Mouse (Mus musculus): Measurements from ENCODE around the gene Cfap77. TPM values are rescaled to one million over a fixed set of nuclear protein-coding genes. Genes with fewer than 3 reads are reported as not detected.

The Cfap77 gene
- polyA plus RNA-seq, 1 experiment from 2014 or later, result 0.70 TPM

DNA sequence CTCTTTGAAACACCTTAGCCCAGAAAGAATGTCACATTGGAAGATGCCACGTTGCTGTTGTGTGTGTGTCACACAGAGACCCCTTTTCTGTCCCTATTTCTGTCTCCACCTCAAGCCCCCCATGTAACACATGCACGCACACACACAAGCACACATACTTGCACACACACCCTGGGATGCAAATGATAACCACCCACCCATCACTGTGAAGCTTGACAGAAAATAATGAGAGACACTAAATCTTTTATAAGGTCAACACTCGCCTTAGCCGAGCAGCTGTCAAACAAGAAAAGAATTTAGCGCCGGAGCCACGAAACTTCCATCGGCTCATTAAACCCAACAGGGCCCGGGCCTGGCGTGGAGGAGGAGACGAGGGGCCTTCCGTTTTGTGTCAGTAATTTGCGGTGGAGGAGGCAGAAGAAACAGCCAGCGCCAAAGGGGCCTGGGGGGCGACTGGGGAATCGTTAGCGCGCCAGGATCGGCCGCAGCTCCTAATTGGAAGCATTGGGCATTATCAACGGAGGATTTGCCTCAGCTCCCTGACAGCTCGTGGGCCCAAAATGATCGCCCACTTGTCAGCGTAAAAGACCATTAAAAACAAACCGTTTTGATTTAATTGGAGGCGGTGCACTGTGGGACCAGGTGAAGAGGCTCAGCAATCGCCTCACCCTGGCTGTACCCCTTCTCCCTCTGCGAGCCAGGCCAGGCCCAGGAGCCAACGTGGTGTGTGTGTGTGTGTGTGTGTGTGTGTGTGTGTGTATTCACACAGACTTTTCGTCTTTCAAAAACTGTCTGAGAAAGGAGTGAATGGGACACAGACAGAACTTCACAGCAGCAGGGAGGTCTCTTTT lies 111.0 kb downstream of the Cfap77 start:
- ATAC-seq (ENCODE audit: low read depth), result no peak
- H3K36me3 ChIP-seq (ENCODE audit: control insufficient read depth, insufficient read depth, low read length), result no peaks in the 10 kb centered on the region
- no peak overlapping the region for H3K4me3 ChIP-seq (ENCODE audit: low read length)
- no peaks in the 10 kb centered on the region for H3K27me3 ChIP-seq (ENCODE audit: control insufficient read depth, insufficient read depth, low read depth, low read length)
- no peak overlapping the region for H3K9ac ChIP-seq (ENCODE audit: low read length)
- H3K27ac ChIP-seq (ENCODE audit: low read length), result no peak overlapping the region
- H3K9me3 ChIP-seq (ENCODE audit: control insufficient read depth, low read length), result no peaks in the 10 kb centered on the region
- no peak overlapping the region for H3K4me2 ChIP-seq (ENCODE audit: low read depth, low read length)
- H3K4me1 ChIP-seq (replicated peaks; ENCODE audit: control insufficient read depth, insufficient read depth, low read length), result no peaks in the 10 kb centered on the region
- 52% methylated on average over 30 of the region's 30 CpGs for WGBS

DNA sequence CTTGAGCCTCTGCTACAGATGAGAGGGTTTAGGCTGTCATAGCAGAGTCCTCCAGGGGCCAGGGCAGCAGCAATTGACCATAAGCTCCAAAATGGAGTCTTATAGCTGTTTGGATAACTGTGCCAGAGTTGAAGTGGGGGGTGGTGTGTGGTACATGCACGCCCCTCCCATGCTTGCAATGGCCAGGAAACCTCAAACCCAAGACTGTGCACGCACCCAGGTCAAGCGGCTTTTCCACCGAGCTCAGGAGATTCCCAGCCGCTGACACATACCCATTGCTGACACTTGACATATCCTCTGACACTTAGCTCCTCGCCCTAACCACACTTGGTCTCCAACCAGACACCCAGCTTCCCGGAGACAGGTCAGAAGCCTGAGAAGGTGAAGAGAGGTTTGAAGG lies 115.9 kb downstream of the Cfap77 start:
- no peaks in the 10 kb centered on the region for H3K36me3 ChIP-seq (ENCODE audit: control insufficient read depth, insufficient read depth, low read length)
- no peaks in the 10 kb centered on the region for H3K9me3 ChIP-seq (ENCODE audit: control insufficient read depth, low read length)
- WGBS, result 54% methylated on average over 7 of the region's 7 CpGs
- no peak overlapping the region for H3K9ac ChIP-seq (ENCODE audit: low read length)
- H3K4me3 ChIP-seq (ENCODE audit: low read length), result no peak overlapping the region
- no peak overlapping the region for H3K27ac ChIP-seq (ENCODE audit: low read length)
- H3K27me3 ChIP-seq (ENCODE audit: control insufficient read depth, insufficient read depth, low read depth, low read length), result no peaks in the 10 kb centered on the region
- no peak overlapping the region for H3K4me2 ChIP-seq (ENCODE audit: low read depth, low read length)
- no peak for ATAC-seq (ENCODE audit: low read depth)
- H3K4me1 ChIP-seq (replicated peaks; ENCODE audit: control insufficient read depth, insufficient read depth, low read length), result no peaks in the 10 kb centered on the region

DNA sequence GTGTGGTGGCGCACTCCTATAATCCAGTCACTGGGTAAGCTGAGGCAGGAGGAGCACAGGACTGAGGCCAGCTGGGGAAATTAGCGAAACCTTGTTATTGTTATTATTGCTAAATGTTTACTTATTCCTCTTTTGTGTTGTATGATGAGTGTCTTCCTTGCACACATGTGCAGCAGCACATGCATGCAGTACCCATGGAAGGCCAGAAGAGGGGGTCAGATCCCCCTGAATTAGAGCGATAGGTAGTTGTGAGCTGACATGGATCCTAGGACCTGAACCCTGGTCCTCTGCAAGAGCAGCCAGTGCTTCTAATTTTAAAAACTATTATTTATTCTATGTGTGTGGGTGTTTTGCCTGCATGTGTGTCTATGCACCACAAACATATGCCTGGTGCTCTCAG lies 124.3 kb downstream of the Cfap77 start:
- Histone ChIP-seq H3K4me1 (replicated peaks; ENCODE audit: control insufficient read depth, insufficient read depth, low read length) (no peaks in the 10 kb centered on the region), H3K4me2 (ENCODE audit: low read depth, low read length) (no peak overlapping the region), H3K4me3 (ENCODE audit: low read length) (no peak overlapping the region), H3K9ac (ENCODE audit: low read length) (no peak overlapping the region), H3K36me3 (ENCODE audit: control insufficient read depth, insufficient read depth, low read length) (no peaks in the 10 kb centered on the region), H3K27me3 (ENCODE audit: control insufficient read depth, insufficient read depth, low read depth, low read length) (no peaks in the 10 kb centered on the region), H3K27ac (ENCODE audit: low read length) (no peak overlapping the region), H3K9me3 (ENCODE audit: control insufficient read depth, low read length) (no peaks in the 10 kb centered on the region)
- ATAC-seq (ENCODE audit: low read depth), result no peak
- WGBS, result 74% methylated on average over 3 of the region's 3 CpGs

DNA sequence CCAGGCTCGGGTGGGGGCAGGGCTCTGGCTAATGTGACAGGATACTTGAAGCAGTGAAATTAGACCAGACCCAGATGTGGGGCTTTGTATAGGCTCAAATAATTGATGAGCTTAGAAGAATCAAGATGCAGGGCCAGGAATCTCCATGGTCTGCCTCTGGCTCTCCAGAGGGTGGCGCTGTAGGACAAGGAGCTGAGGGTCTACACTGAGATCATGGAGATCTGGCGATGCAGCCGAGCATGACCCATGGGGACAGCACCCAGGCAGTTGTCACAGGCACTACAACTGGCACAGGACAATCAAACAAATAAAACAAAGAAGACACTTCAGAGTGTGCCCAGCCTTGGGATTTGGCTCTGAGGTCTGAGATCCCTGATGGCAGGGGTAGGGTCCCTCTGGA lies 131.0 kb downstream of the Cfap77 start:
- H3K9ac ChIP-seq (ENCODE audit: low read length), result no peak overlapping the region
- no peaks in the 10 kb centered on the region for H3K4me1 ChIP-seq (replicated peaks; ENCODE audit: control insufficient read depth, insufficient read depth, low read length)
- peak; percentile 66; the same call in 1 of the 2 replicates for ATAC-seq (ENCODE audit: low read depth)
- no peaks in the 10 kb centered on the region for H3K9me3 ChIP-seq (ENCODE audit: control insufficient read depth, low read length)
- no peak overlapping the region for H3K4me2 ChIP-seq (ENCODE audit: low read depth, low read length)
- H3K27ac ChIP-seq (ENCODE audit: low read length), result no peak overlapping the region
- no peak overlapping the region for H3K4me3 ChIP-seq (ENCODE audit: low read length)
- H3K27me3 ChIP-seq (ENCODE audit: control insufficient read depth, insufficient read depth, low read depth, low read length), result peaks cover 21% of the 10 kb centered on the region
- 0% methylated on average over 4 of the region's 4 CpGs for WGBS
- H3K36me3 ChIP-seq (ENCODE audit: control insufficient read depth, insufficient read depth, low read length), result no peaks in the 10 kb centered on the region

DNA sequence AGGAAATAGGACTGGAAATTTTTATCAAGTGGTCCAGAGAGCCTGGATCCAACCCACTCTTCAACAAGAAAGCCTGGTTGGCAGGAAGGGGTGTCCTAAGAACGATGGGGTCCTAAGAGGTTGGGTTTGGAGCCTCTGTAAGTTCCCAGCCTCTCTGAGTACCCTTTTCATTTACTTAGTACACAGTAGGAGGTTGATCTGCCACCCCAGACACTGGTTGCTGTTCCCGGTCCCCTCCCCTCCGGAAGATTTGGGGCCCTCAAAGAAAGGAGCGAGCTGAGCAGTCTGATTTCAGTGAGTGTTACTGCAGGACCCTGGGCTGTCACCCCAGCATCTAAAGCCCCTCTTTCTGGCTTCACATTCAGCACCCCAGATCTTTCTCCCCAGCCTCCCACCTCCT lies 135.9 kb downstream of the Cfap77 start:
- H3K4me1 ChIP-seq (replicated peaks; ENCODE audit: control insufficient read depth, insufficient read depth, low read length), result peaks cover 4% of the 10 kb centered on the region; the same call in 1 of the 2 replicates
- 0% methylated on average over 4 of the region's 4 CpGs for WGBS
- no peak overlapping the region for H3K4me2 ChIP-seq (ENCODE audit: low read depth, low read length)
- no peak overlapping the region for H3K9ac ChIP-seq (ENCODE audit: low read length)
- no peaks in the 10 kb centered on the region for H3K9me3 ChIP-seq (ENCODE audit: control insufficient read depth, low read length)
- no peak for ATAC-seq (ENCODE audit: low read depth)
- no peak overlapping the region for H3K4me3 ChIP-seq (ENCODE audit: low read length)
- H3K36me3 ChIP-seq (ENCODE audit: control insufficient read depth, insufficient read depth, low read length), result no peaks in the 10 kb centered on the region
- no peak overlapping the region for H3K27ac ChIP-seq (ENCODE audit: low read length)
- peaks cover 69% of the 10 kb centered on the region for H3K27me3 ChIP-seq (ENCODE audit: control insufficient read depth, insufficient read depth, low read depth, low read length)

DNA sequence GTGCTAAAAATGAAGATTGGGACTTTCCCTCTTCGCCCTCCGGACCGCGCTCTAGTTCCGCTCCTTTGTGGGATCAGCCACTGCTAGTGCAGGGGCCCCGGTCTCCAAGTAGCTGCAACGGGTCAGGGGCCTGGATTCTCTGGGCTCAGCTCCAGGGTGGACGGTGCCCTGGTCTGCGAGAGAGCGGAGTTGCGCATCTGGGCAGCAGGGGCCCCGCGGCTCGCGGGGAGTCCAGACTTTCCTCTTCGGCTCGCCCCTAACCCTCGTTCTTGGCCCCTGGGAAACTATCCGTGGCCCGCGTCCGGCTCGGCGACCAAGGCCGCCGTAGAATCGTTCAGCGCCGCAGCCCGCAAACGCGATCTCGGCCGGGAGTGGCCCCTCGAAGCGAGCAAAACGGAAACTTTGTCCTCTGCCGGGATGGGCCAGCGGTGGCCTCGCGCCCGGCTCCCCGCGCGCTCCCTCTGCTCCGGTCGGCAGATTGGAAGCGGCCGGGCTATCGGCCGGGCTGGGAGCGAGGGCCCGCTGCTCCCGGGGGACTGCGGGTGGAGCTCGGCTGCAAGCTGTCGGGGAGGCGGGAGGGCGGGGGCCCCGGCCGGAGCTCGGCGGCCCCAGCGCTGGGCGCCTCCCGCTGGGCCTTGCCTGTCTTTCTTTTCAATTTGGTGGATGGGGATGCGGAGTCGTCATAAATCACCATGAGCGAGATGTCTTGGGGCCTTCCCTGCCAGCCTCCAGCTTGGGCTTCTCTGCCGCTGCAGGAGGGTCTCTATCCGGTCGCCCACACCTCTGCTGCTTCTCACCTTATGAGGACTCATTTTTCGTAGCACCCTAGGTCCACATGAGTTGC lies 137.1 kb downstream of the Cfap77 start:
- Histone ChIP-seq H3K36me3 (ENCODE audit: control insufficient read depth, insufficient read depth, low read length) (no peaks in the 10 kb centered on the region), H3K27me3 (ENCODE audit: control insufficient read depth, insufficient read depth, low read depth, low read length) (peaks cover 81% of the 10 kb centered on the region), H3K9me3 (ENCODE audit: control insufficient read depth, low read length) (no peaks in the 10 kb centered on the region), H3K4me3 (ENCODE audit: low read length) (peak overlapping the region; percentile 18; the same call in 1 of the 2 replicates), H3K4me1 (replicated peaks; ENCODE audit: control insufficient read depth, insufficient read depth, low read length) (peaks cover 4% of the 10 kb centered on the region; the same call in 1 of the 2 replicates), H3K4me2 (ENCODE audit: low read depth, low read length) (peak overlapping the region; percentile 18; the same call in 1 of the 2 replicates), H3K27ac (ENCODE audit: low read length) (no peak overlapping the region), H3K9ac (ENCODE audit: low read length) (no peak overlapping the region)
- 0 out of 2 replicates have a peak, but pooled peaks have one; percentile 34 for ATAC-seq (ENCODE audit: low read depth)
- WGBS, result 2% methylated on average over 61 of the region's 73 CpGs

DNA sequence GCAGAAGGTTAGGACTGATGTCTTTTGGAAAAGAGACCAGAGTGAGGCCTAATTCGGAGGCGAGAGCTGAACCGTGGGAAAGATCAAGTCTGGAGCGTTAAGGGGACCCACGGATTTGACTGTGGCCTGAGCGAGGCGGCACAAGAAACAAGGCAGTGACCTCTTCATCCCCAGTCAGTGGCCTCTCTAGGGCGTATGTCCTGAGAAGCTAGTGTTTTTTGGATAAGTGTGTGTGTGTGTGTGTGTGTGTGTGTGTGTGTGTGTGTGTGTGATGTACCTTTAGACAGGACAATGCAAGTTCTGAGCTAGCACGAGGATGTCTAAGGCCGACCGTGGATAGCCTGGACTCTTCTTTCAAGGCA lies 137.7 kb downstream of the Cfap77 start:
- H3K27ac ChIP-seq (ENCODE audit: low read length), result no peak overlapping the region
- no peak overlapping the region for H3K9ac ChIP-seq (ENCODE audit: low read length)
- H3K4me3 ChIP-seq (ENCODE audit: low read length), result no peak overlapping the region
- no peaks in the 10 kb centered on the region for H3K36me3 ChIP-seq (ENCODE audit: control insufficient read depth, insufficient read depth, low read length)
- WGBS, result 11% methylated on average over 11 of the region's 11 CpGs
- no peak for ATAC-seq (ENCODE audit: low read depth)
- peaks cover 81% of the 10 kb centered on the region for H3K27me3 ChIP-seq (ENCODE audit: control insufficient read depth, insufficient read depth, low read depth, low read length)
- H3K4me2 ChIP-seq (ENCODE audit: low read depth, low read length), result no peak overlapping the region
- H3K9me3 ChIP-seq (ENCODE audit: control insufficient read depth, low read length), result no peaks in the 10 kb centered on the region
- H3K4me1 ChIP-seq (replicated peaks; ENCODE audit: control insufficient read depth, insufficient read depth, low read length), result peaks cover 4% of the 10 kb centered on the region; the same call in 1 of the 2 replicates

DNA sequence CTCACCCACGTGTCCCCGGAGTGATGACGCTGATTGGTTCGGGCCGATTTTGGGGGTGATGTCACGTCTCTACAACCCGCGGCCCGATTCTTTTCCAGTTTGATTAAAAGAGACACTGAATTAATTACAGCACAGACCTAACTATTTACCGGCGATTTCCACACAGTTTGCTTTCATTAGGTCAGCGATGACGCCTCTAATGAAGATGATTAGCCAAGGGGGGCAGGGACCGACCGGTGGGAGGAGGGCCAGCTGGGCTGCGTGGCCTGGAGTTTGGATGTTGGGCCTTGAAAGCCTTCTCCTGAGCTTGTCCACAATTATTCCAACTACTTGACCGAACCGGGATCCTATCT lies 138.4 kb downstream of the Cfap77 start, which contains the start of gene Barhl1:
Gene Barhl1 (minus strand): TSS at position 156 of the 353 bp plus-strand sequence.
- no peak for ATAC-seq (ENCODE audit: low read depth)
- Histone ChIP-seq H3K27me3 (ENCODE audit: control insufficient read depth, insufficient read depth, low read depth, low read length) (peaks cover 84% of the 10 kb centered on the region), H3K4me1 (replicated peaks; ENCODE audit: control insufficient read depth, insufficient read depth, low read length) (peaks cover 4% of the 10 kb centered on the region; the same call in 1 of the 2 replicates), H3K4me3 (ENCODE audit: low read length) (peak within 1 kb of the TSS; percentile 18), H3K36me3 (ENCODE audit: control insufficient read depth, insufficient read depth, low read length) (no peaks in the 10 kb centered on the region), H3K9me3 (ENCODE audit: control insufficient read depth, low read length) (no peaks in the 10 kb centered on the region), H3K4me2 (ENCODE audit: low read depth, low read length) (peak within 1 kb of the TSS; percentile 33), H3K9ac (ENCODE audit: low read length) (no peak within 1 kb of the TSS), H3K27ac (ENCODE audit: low read length) (no peak within 1 kb of the TSS)
- WGBS, result 3% methylated on average over 18 of the region's 18 CpGs

All from lung, embryonic 16.5 days (tissue).